In the genomic region with DNA sequence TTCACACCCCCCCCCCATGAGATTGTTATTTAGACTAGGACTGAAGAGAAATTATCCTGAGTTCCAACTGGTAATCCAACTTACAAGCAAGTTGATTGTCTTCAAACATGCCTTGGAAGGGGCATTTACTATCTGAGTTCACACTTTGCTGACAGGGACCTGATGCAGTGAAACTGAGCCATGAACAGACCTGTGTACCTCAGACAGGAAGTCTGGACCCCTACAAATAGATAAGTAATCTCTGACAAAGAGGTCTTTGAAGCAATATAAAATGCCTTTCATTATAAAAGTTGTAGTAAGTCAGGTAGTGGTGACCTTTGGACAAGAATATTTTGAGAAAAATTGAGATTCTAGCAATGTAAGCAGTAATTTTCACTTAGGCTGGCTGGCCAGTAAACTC, we compare ENCODE assay signal across 17 mouse cellular contexts. TPM values are rescaled to one million over a fixed set of nuclear protein-coding genes. Genes with fewer than 3 reads are reported as not detected.
DNase-seq lines count a peak whose midpoint lies in the region; TF ChIP-seq lines count a peak whose summit lies in the region.
"Had no signal": no experiment of that assay in that cellular context is flagged by ENCODE, and none has a peak within 500 bp of the region (broad histone marks: within the 10 kb centered on the region; RNA-seq: fewer than 3 reads in every experiment).

No protein-coding gene starts in this region.

- TF ChIP-seq CTCF in MEL (IDR thresholded peaks at IDR 0.05 in 2 of 3, conservative IDR thresholded peaks at IDR 0.05 in 1 of 3; ENCODE audit: control insufficient read depth in 1 of 3, insufficient read depth in 1 of 3, low read depth in 2 of 3, low read length in 3 of 3, poor library complexity in 1 of 3, severe bottlenecking in 1 of 3): no peak
- TF ChIP-seq CTCF in heart, adult 2 months (IDR thresholded peaks at IDR 0.05): no peak

- no peak for TF ChIP-seq RAD21 in MEL (IDR thresholded peaks at IDR 0.05; ENCODE audit: low read depth, low read length)

- TF ChIP-seq EP300 in MEL (IDR thresholded peaks at IDR 0.05; ENCODE audit: low read depth in 1 of 2, low read length in 2 of 2): peak in 1 of 2 experiments; percentile 46; a peak in 1 of 4 replicates
- TF ChIP-seq EP300 in heart, adult 2 months (IDR thresholded peaks at IDR 0.05; ENCODE audit: insufficient read depth, low read depth, low read length): no peak

- H3K9ac ChIP-seq in MEL (ENCODE audit: control insufficient read depth, low read depth, low read length, poor library complexity, severe bottlenecking): no peak overlapping the region
- H3K9ac ChIP-seq in heart, adult 2 months (ENCODE audit: low read depth, low read length): no peak overlapping the region

- no peak for TF ChIP-seq POLR2A in MEL (IDR thresholded peaks at IDR 0.05; ENCODE audit: control insufficient read depth in 1 of 2, insufficient read depth in 1 of 2, low read depth in 1 of 2, low read length in 2 of 2, poor library complexity in 1 of 2)
- no peak for TF ChIP-seq POLR2A in heart, adult 2 months (IDR thresholded peaks at IDR 0.05; ENCODE audit: insufficient read depth, low read depth, low read length)

- H3K9me3 ChIP-seq in MEL (replicated peaks; ENCODE audit: insufficient read depth, low read length): no peaks in the 10 kb centered on the region
- H3K9me3 ChIP-seq: G1E had no signal

- H3K79me2 ChIP-seq in MEL (ENCODE audit: control insufficient read depth, insufficient read depth, low read length, poor library complexity): no peaks in the 10 kb centered on the region
- H3K79me2 ChIP-seq in heart, adult 2 months (replicated peaks; ENCODE audit: control insufficient read depth, insufficient read depth, low read length): no peaks in the 10 kb centered on the region

- intact Hi-C loops in heart, adult 2 months (cut with DNase I): no loop called here

- H3K27me3 ChIP-seq in MEL (ENCODE audit: control insufficient read depth in 1 of 2, insufficient read depth in 2 of 2, low read length in 2 of 2): no peaks in the 10 kb centered on the region
- H3K27me3 ChIP-seq in heart, adult 2 months (ENCODE audit: control insufficient read depth, insufficient read depth, low read length): no peaks in the 10 kb centered on the region
- H3K27me3 ChIP-seq: CH12.LX, Patski had no signal

- DNase-seq in MEL (ENCODE audit: low read depth, low spot score): peak; percentile 62
- DNase-seq in heart, adult 2 months: no peak
- DNase-seq: adrenal gland, adult 2 months; adrenal gland, adult 8-10 months; adrenal gland, postnatal 10 days; adrenal gland, postnatal 14 days; adrenal gland, postnatal 25 days; adrenal gland, postnatal 36 days; B cell, adult 2 months; cerebellum, adult 11 months; cerebellum, adult 11-12 months; cerebellum, adult 18-20 months; cerebellum, adult 2 months; cerebellum, adult 8-10 months had no signal

- H3K4me3 ChIP-seq in MEL (ENCODE audit: control insufficient read depth in 1 of 2, insufficient read depth in 1 of 2, low read depth in 2 of 2, low read length in 2 of 2): no peak overlapping the region
- no peak overlapping the region for H3K4me3 ChIP-seq in heart, adult 2 months

- H3K36me3 ChIP-seq in MEL (ENCODE audit: control insufficient read depth in 1 of 2, insufficient read depth in 2 of 2, low read length in 2 of 2): peaks cover 5 to 8% of the 10 kb centered on the region in 2 experiments; a peak in 3 of 4 replicates
- H3K36me3 ChIP-seq in heart, adult 2 months (ENCODE audit: control insufficient read depth, insufficient read depth, low read length): no peaks in the 10 kb centered on the region

- H3K27ac ChIP-seq in MEL (ENCODE audit: control insufficient read depth, low read depth, low read length): no peak overlapping the region
- no peak overlapping the region for H3K27ac ChIP-seq in heart, adult 2 months

- H3K4me1 ChIP-seq in MEL (ENCODE audit: control insufficient read depth in 1 of 2, insufficient read depth in 2 of 2, low read length in 2 of 2): peaks cover 7 to 11% of the 10 kb centered on the region in 2 experiments
- no peaks in the 10 kb centered on the region for H3K4me1 ChIP-seq in heart, adult 2 months (ENCODE audit: control insufficient read depth, insufficient read depth, low read length)

TF ChIP-seq in MEL, 35 proteins besides CTCF, POLR2A, EP300 and RAD21:
- TF ChIP-seq MAZ (IDR thresholded peaks at IDR 0.05; ENCODE audit: low read depth, low read length) (no peak), ZNF384 (IDR thresholded peaks at IDR 0.05; ENCODE audit: low read depth, low read length) (no peak), POLR2AphosphoS2 (IDR thresholded peaks at IDR 0.05; ENCODE audit: low read length) (no peak), MEF2A (IDR thresholded peaks at IDR 0.05; ENCODE audit: extremely low read depth, insufficient replicate concordance, low read depth, low read length, poor library complexity, severe bottlenecking) (no peak), MAFK (IDR thresholded peaks at IDR 0.05; ENCODE audit: borderline replicate concordance, low read depth, low read length) (no peak), TAL1 (IDR thresholded peaks at IDR 0.05; ENCODE audit: low read length) (peak; percentile 27; the same call in 1 of the 2 replicates), UBTF (IDR thresholded peaks at IDR 0.05; ENCODE audit: borderline replicate concordance, insufficient read depth, low read depth, low read length) (no peak), RCOR1 (IDR thresholded peaks at IDR 0.05; ENCODE audit: low read depth, low read length) (no peak), ZC3H11A (IDR thresholded peaks at IDR 0.05; ENCODE audit: low read depth, low read length) (no peak), GATA1 (IDR thresholded peaks at IDR 0.05; ENCODE audit: low read depth, low read length) (peak; percentile 57), JUND (IDR thresholded peaks at IDR 0.05; ENCODE audit: low read depth, low read length) (no peak), HCFC1 (IDR thresholded peaks at IDR 0.05; ENCODE audit: low read depth, low read length) (no peak)
TF ChIP-seq in MEL: peak in this region for 2.

RNA-seq across cellular contexts. Expression of a gene that starts 20.8 kb away (rescaled TPM):
- total RNA-seq in MEL (2012; rRNA removed): 0.50 and 0.88 TPM in 2 replicates
- polyA plus RNA-seq in MEL (2012; ENCODE audit: insufficient read depth in 1 of 2, insufficient read length in 2 of 2, low read depth in 1 of 2, low replicate concordance in 2 of 2, missing spikeins in 1 of 2): 1 to 10 TPM in 1 of 2 experiments, not detected in 1; 1.0 TPM
- 1 to 10 TPM; 7.0 TPM for total RNA-seq in heart, adult 2 months (2021)
- 3.4 and 4.3 TPM in 2 replicates for polyA plus RNA-seq in heart, adult 2 months (2012; rRNA removed)
- polyA plus RNA-seq: G1E had no signal

RNA-seq across cellular contexts. Expression of a gene that starts 20.9 kb away (rescaled TPM):
- total RNA-seq in MEL (2012; rRNA removed): 54.0 and 58.1 TPM in 2 replicates
- 100 to 1,000 TPM in 1 of 2 experiments, 10 to 100 TPM in 1; 52.6 to 184 TPM for polyA plus RNA-seq in MEL (2012; ENCODE audit: insufficient read depth in 1 of 2, insufficient read length in 2 of 2, low read depth in 1 of 2, low replicate concordance in 2 of 2, missing spikeins in 1 of 2)
- total RNA-seq in heart, adult 2 months (2021): 1 to 10 TPM; 3.2 to 4.8 TPM
- polyA plus RNA-seq in heart, adult 2 months (2012; rRNA removed): 0.92 and 1.8 TPM in 2 replicates

RNA-seq across cellular contexts. Expression of a gene that starts 39.0 kb away (rescaled TPM):
- 5.9 and 9.7 TPM in 2 replicates for total RNA-seq in MEL (2012; rRNA removed)
- 10 to 100 TPM in 1 of 2 experiments, not detected in 1; 13.3 TPM for polyA plus RNA-seq in MEL (2012; ENCODE audit: insufficient read depth in 1 of 2, insufficient read length in 2 of 2, low read depth in 1 of 2, low replicate concordance in 2 of 2, missing spikeins in 1 of 2)
- 10 to 100 TPM; 63.3 to 71.4 TPM for total RNA-seq in heart, adult 2 months (2021)
- polyA plus RNA-seq in heart, adult 2 months (2012; rRNA removed): 78.1 and 89.8 TPM in 2 replicates
